Mouse (Mus musculus) liver, embryonic 14.5 days (tissue): ENCODE results near the gene Nsmf.

ENCODE experiments used
- CTCF ChIP-seq: IDR thresholded peaks from 2 replicates; pipeline ENCODE4 v1.5.1; 2016; ENCODE audit warnings: antibody characterized with exemption, low read depth, control low read depth
- EP300 ChIP-seq: IDR thresholded peaks from 2 replicates; pipeline ENCODE4 v1.6.1; 2016; ENCODE audit warnings: antibody characterized with exemption, low read depth

DNA sequence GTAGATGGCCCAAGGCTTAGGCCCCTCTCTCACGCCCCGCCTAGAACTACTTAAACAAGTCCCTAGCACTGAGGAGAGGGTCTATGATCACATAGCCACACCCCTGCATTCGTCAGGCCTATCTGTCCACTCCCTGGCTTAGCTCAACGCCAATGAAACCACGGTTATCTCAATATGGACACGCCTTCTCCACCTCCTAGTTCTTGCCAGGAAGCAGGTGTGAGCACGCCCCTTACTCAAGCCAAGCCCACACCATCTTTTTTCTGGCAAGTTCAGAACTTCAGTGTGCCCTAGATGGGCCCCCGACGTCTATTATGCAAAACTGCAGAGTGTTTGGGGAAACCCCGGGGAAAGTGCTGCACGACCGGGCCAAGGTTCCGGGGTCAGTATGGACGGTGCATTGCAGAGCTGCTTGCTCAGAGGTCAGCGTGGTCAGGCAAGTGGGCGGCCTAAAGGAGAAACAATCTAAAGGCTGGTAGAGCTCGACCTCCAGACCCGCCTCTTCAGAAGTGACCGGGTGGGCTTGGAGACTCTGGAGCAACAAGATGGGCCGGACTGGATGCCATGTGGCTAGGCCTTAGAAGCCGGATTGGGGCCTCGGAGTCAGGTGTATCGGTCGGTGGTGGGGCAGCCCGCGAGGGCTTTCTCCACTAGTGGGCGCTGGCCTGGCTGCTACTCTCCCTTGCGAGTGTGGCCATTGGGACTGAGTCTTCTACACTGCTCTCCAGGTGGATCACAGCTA is 41.1 kb downstream of the Nsmf start, which contains the start of gene Noxa1:
- TF ChIP-seq CTCF (peak; percentile 63), EP300 (no peak)
